Mouse (Mus musculus) bone marrow, adult 2 months (tissue): ENCODE results near the gene Gm27179.
"Not testable (repeated sequence)": the region's sequence is repeated elsewhere in the genome, so short reads cannot be mapped to it uniquely, and the experiment has no call there.

Experiments used
- CTCF ChIP-seq: fragments of 200-500 bp; IDR thresholded peaks from 2 replicates; pipeline ENCODE4 v1.5.1; 2011; ENCODE audit warnings: low read length, control low read depth; ENCODE audit not compliant: control insufficient read depth, insufficient read depth
- POLR2A ChIP-seq: fragments of 200-500 bp; IDR thresholded peaks from 2 replicates; pipeline ENCODE4 v1.6.1; 2011; ENCODE audit warnings: low read depth, mild to moderate bottlenecking, control low read depth, low read length, borderline replicate concordance; ENCODE audit not compliant: control insufficient read depth

DNA sequence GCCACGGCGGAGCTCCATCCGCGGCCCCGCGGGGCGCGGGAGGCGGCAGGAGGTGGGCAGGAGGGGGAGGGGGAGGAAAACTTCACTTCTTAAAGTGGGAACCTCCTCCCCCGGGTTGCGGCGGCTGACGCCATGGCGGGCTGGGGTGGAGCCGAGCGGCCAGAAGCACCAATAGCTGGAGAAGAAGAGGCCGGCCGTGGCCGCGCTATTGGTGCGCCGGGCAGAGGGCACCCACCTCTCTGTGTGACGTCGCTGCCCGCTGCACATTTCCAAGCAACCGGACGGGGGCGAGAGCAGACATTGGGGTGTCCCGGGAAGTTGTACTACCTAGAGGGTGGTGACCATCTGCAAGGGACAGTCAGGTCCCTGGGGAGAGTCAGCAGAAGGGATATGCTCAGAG lies 9.2 kb downstream of the Gm27179 start, which contains the start of gene Gm16867:
- TF ChIP-seq CTCF, POLR2A: not testable (repeated sequence)
